In genomic region chr8:121879712-121880111, GRCm38 (mm10) we compare ENCODE assay signal across 26 mouse cellular contexts.
"Had no signal": no experiment of that assay in that cellular context is flagged by ENCODE, and none has a peak within 500 bp of the region (broad histone marks: within the 10 kb centered on the region; RNA-seq: fewer than 3 reads in every experiment).

No protein-coding gene starts in this region.

- H3K4me2 ChIP-seq: heart, embryonic 11.5 days; heart, embryonic 13.5 days; heart, embryonic 15.5 days; hindbrain, embryonic 14.5 days; kidney, embryonic 15.5 days; limb, embryonic 13.5 days; limb, embryonic 15.5 days; liver, embryonic 12.5 days had no signal

- ATAC-seq: hindbrain, postnatal 0 days; intestine, embryonic 16.5 days; liver, embryonic 12.5 days had no signal

- H3K27ac ChIP-seq: gastrocnemius, adult 2 months; heart, adult 2 months; hindbrain, embryonic 14.5 days; hindbrain, postnatal 0 days; kidney, embryonic 15.5 days; kidney, postnatal 0 days; limb, embryonic 13.5 days; limb, embryonic 15.5 days; liver, embryonic 12.5 days had no signal

- H3K9ac ChIP-seq: heart, embryonic 13.5 days; heart, embryonic 15.5 days; hindbrain, embryonic 14.5 days; kidney, embryonic 15.5 days; limb, embryonic 13.5 days; limb, embryonic 15.5 days; liver, embryonic 12.5 days had no signal

- DNase-seq: gastrocnemius, adult 2 months; gastrocnemius, postnatal 10 days; gastrocnemius, postnatal 25 days; heart, adult 11 months; heart, adult 2 months; heart, postnatal 14 days; heart, postnatal 36 days; kidney, adult 11 months; kidney, adult 2 months; kidney, adult 9 months; kidney, postnatal 14 days; kidney, postnatal 36 days; layer of hippocampus, adult 9-11 months; layer of hippocampus, postnatal 36 days; left cerebral cortex, postnatal 4 days had no signal

- H3K4me3 ChIP-seq: gastrocnemius, adult 2 months; heart, adult 2 months; heart, embryonic 13.5 days; heart, embryonic 15.5 days; kidney, embryonic 15.5 days; limb, embryonic 13.5 days; limb, embryonic 15.5 days; liver, embryonic 12.5 days had no signal

- H3K9me3 ChIP-seq: heart, embryonic 13.5 days; heart, embryonic 15.5 days; kidney, embryonic 15.5 days; limb, embryonic 13.5 days; limb, embryonic 15.5 days; liver, embryonic 12.5 days had no signal

- H3K27me3 ChIP-seq: heart, embryonic 13.5 days; heart, embryonic 15.5 days; kidney, embryonic 15.5 days; limb, embryonic 13.5 days; limb, embryonic 15.5 days had no signal
